Mouse (Mus musculus): ENCODE measurements around the gene Evpl.

- no peak for TF ChIP-seq GATA1 (IDR thresholded peaks at IDR 0.05; ENCODE audit: low read length)
- no peak for TF ChIP-seq TAL1 (IDR thresholded peaks at IDR 0.05; ENCODE audit: low read length)
These were observed 40.9 kb downstream of the Evpl start for GRCm38 (mm10) chr11:116196866-116197583.
